Mouse (Mus musculus): ENCODE results near the gene Cnih2. TPM values are rescaled to one million over a fixed set of nuclear protein-coding genes. Genes with fewer than 3 reads are reported as not detected.

Gene Cnih2
- polyA plus RNA-seq, 1 experiment: 2.1 TPM

GRCm38 (mm10) chr19:5106074-5106473 lies 7.8 kb upstream of the Cnih2 start:
- TF ChIP-seq GATA1 (IDR thresholded peaks at IDR 0.05; ENCODE audit: low read length): no peak

DNA sequence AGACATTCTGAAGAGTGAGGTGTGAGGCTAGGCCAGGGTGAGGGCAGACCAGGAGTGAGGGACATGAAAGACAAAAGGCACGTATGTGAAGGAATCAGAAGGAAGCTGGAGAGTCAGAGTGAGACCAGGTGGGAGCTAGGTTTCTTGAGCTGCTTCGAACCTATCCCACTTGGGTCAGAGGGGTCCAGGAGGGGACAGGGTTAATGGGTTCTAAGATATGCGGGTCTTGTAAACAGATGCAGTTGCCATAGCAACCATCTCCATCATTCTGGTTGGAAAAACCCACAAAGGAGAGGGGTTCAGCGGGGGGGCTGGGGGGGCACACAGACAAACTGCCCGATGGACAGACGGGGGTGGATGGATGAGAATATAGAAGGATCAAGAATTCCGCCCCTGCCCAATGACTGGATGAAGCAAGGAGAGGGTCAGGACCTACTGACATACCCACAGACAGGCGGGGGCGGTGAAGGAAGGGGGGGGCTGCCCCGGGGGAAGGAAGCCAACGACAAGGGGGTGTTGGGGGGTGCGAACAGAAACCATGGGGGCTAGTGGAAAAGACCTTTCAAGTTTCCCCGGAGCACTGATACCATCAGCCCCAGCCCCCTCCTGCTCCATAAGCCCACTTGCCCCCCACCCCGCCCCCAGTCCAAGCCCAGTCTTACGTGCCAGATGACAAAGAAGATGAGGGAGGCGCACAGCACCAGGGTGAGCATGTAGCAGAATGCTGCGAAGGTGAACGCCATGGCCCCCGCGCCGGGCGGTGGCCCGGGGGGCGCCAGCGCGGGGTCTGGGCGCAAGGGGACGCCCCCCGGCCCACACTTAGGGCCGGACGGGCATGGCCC lies 579 bp downstream of the Cnih2 start:
- TF ChIP-seq GATA1 (IDR thresholded peaks at IDR 0.05; ENCODE audit: low read length): no peak

DNA sequence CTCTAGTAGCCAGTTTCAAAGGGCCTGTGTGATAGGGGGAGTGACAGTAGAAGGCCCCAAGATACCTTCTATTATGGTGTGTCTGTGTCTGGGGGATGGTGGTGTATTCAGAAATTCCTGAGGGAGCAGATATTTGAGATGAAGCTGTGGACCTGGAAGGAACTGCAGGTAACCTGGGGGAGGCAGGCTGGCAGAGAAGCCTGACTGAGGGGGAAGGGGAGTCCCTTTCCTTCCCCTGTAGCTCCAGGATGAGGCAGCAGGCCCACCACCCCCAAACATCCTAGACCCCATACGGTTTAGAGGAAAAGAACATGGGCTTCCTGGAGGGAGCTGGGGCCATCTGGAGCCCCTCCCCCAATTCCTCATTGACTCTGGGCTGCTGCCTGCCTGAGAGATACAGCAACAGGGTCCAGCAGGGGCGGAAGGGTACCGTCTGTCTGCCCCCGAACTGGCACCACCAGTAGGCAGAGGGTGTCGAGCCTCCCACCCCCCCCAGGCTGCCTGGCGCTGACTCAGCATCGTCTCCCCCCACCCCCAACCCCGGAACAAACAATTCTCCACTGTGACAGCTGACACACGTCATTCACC lies 2.3 kb downstream of the Cnih2 start:
- no peak for TF ChIP-seq GATA1 (IDR thresholded peaks at IDR 0.05; ENCODE audit: low read length)

- TF ChIP-seq GATA1 (IDR thresholded peaks at IDR 0.05; ENCODE audit: low read length): no peak
These were observed 3.4 kb downstream of the Cnih2 start for GRCm38 (mm10) chr19:5094746-5095417.

- no peak for TF ChIP-seq GATA1 (IDR thresholded peaks at IDR 0.05; ENCODE audit: low read length)
These were observed 4.1 kb downstream of the Cnih2 start for GRCm38 (mm10) chr19:5094243-5094632.

DNA sequence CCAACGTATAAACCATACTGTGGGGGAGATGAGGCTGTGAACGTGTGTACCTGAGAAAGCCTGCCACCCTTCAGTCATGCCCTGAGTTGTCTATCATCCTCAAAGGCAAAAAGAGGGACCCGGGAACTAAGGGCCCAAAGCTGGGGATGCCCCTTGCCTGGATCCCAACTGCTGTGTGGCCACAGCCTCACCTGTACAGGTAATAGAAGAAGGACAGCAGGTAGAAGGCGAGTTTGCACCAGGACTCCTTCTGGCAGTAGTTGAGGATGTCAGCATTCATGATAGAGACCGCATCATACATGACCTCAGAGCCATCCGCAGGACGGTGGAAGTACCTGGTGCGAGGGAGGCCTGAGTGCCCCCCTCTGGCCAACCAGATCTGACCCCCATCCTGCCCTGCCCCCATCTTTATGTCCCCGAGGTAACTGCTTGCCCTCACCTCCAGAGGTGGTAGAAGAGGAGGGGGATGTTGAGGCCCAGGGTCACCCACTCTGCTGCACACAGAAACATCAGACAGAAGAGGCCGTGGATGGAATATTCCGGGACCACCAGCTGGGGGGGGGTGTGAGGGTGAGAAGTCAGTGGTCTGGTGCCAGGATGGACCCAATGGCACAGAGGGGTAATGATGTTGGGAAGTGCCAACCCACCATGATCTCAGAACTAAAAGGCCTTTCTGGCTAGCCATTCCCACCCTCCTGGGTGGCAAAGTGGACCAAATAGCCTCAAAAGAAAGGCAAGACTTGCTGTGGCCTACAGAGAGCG lies 4.7 kb downstream of the Cnih2 start:
- TF ChIP-seq GATA1 (IDR thresholded peaks at IDR 0.05; ENCODE audit: low read length): no peak

- no peak for TF ChIP-seq GATA1 (IDR thresholded peaks at IDR 0.05; ENCODE audit: low read length)
These were observed 6.2 kb downstream of the Cnih2 start for GRCm38 (mm10) chr19:5092083-5092482.

- no peak for TF ChIP-seq GATA1 (IDR thresholded peaks at IDR 0.05; ENCODE audit: low read length)
These were observed 9.0 kb downstream of the Cnih2 start for GRCm38 (mm10) chr19:5089324-5089723.

DNA sequence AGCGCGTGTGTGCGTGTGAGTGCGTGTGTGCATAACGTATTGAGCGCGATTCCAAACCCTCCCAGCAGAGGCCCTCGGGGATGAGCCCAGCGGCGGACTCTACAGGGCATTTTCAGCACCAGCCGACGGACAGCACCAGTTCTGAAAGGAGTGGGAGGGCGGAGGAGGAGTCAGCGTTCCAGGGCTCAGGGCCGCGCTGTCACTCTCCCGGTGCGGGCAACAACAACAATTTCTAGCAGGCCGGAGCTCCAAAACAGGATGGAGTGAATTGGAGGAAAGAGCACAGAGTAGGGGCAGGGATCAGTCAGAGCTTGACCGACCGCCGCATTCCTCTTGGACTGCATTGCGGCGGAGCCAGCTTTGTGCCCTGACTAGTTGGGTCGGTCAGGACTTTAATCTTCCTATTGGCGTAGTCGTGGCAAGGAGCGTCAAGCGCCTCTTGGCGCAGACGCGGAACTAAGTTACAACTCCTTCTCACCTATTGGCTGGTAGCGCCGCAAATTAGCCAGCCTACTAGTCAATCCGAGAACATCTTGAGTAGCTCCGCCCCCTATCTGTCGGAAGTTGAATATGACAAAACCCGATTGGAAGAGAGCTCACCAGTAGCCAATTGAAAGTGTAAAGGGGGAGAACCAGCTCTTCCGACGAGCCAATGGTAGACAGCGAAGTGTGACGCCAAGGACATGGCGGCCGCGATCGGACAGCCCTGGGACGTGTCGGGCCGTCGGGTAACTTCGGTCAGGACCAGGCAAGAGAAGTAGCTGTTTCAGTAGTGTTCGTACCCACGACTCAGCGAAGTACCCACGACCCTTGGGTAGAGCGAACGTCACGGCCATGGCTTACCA lies 10.2 kb downstream of the Cnih2 start, which contains the start of gene Yif1a:
Gene Yif1a, plus strand, starts transcription at position 655 of the 845 bp plus-strand sequence.
- no peak for TF ChIP-seq GATA1 (IDR thresholded peaks at IDR 0.05; ENCODE audit: low read length)

GRCm38 (mm10) chr19:5085145-5085863 lies 13.0 kb downstream of the Cnih2 start, which contains the start of gene Tmem151a:
Gene Tmem151a, minus strand, starts transcription at chr19:5085531.
- TF ChIP-seq GATA1 (IDR thresholded peaks at IDR 0.05; ENCODE audit: low read length): no peak

GRCm38 (mm10) chr19:5084834-5085144 lies 13.5 kb downstream of the Cnih2 start:
- no peak for TF ChIP-seq GATA1 (IDR thresholded peaks at IDR 0.05; ENCODE audit: low read length)

DNA sequence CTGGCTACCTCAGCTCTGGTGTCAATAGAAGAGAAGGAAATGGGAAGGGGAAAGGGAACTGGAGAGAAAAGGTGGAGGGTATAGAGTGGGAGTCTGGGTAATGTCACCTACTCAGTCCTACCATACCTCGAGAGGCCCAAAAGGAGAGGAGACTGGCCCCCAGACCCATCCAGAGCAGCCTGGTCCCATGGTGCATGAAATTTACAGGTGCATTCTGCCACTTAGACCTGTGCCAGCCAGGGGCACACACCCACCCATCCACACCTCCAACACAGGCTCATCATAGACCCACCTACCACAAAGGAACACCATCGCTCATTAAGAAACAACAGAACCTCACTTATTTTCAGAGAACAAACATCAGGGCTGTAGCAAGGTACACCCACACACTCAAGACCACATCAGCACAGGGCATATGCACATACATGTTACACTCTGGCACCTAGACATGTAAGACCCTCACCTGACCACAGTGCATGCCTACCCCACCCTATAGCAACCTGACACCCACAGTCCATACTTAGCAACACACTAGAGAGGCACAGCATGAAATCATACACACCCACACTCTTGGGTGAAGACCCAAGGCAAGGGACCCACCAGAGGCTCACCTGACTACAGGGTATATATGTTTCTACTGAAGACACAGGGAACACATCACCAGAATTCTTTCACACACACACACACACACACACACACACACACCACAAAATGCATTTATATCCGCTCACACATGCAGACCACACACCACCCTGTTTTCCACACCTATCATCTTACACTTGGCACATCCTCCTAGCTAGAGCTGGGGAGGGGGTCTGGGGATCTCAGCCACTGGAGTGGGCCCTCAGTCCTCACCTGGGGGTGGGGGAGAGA lies 14.1 kb downstream of the Cnih2 start:
- no peak for TF ChIP-seq GATA1 (IDR thresholded peaks at IDR 0.05; ENCODE audit: low read length)

GRCm38 (mm10) chr19:5082596-5082995 lies 15.7 kb downstream of the Cnih2 start:
- TF ChIP-seq GATA1 (IDR thresholded peaks at IDR 0.05; ENCODE audit: low read length): no peak
